Mouse (Mus musculus) myocyte (in vitro differentiated cells): Measurements from ENCODE around the gene Rhobtb3.

Experiments used
- CEBPB ChIP-seq: IDR thresholded peaks from 2 replicates; pipeline ENCODE4 v1.6.1; 2011; ENCODE audit warnings: mild to moderate bottlenecking, moderate library complexity; ENCODE audit not compliant: poor library complexity, insufficient read depth, severe bottlenecking
- E2F4 ChIP-seq: IDR thresholded peaks from one replicate; pipeline ENCODE4 v1.6.1; 2011; ENCODE audit warnings: mild to moderate bottlenecking, control low read depth, moderate library complexity; ENCODE audit not compliant: insufficient read depth
- MAX ChIP-seq: IDR thresholded peaks from one replicate; pipeline ENCODE4 v1.6.1; 2011; ENCODE audit warnings: low read depth, mild to moderate bottlenecking, control low read depth
- MYOD1 ChIP-seq, 3 experiments: IDR thresholded peaks; one replicate each; pipeline ENCODE4 v1.6.1; 2011; ENCODE audit warnings: control low read depth in 2 of 3, low read depth in 2 of 3, mild to moderate bottlenecking in 2 of 3, moderate library complexity in 1 of 3; ENCODE audit not compliant: insufficient read length in 2 of 3, control insufficient read depth in 1 of 3
- MYOG ChIP-seq, 3 experiments: IDR thresholded peaks; one replicate each; pipeline ENCODE4 v1.6.1; 2011; ENCODE audit warnings: control low read depth in 2 of 3, low read depth in 2 of 3, mild to moderate bottlenecking in 2 of 3; ENCODE audit not compliant: insufficient read length in 2 of 3, control insufficient read depth in 1 of 3, insufficient read depth in 1 of 3
- POLR2A ChIP-seq: IDR thresholded peaks from one replicate; pipeline ENCODE4 v1.6.1; 2011; ENCODE audit warnings: low read depth, mild to moderate bottlenecking, control low read depth, moderate library complexity; ENCODE audit not compliant: insufficient read length
- POLR2AphosphoS2 ChIP-seq: IDR thresholded peaks from one replicate; pipeline ENCODE4 v1.6.1; 2011; ENCODE audit warnings: low read depth, control low read depth; ENCODE audit not compliant: insufficient read length
- REST ChIP-seq: IDR thresholded peaks from one replicate; pipeline ENCODE4 v1.6.1; 2011; ENCODE audit warnings: mild to moderate bottlenecking, control low read depth, moderate library complexity; ENCODE audit not compliant: insufficient read depth, insufficient read length
- SRF ChIP-seq: IDR thresholded peaks from one replicate; pipeline ENCODE4 v1.6.1; 2011; ENCODE audit warnings: low read depth; ENCODE audit not compliant: control insufficient read depth, insufficient read length
- TCF12 ChIP-seq: IDR thresholded peaks from one replicate; pipeline ENCODE4 v1.6.1; 2011; ENCODE audit warnings: mild to moderate bottlenecking, control low read depth; ENCODE audit not compliant: poor library complexity, insufficient read depth, severe bottlenecking
- TCF3 ChIP-seq: IDR thresholded peaks from one replicate; pipeline ENCODE4 v1.6.1; 2011; ENCODE audit warnings: low read depth, control low read depth; ENCODE audit not compliant: insufficient read length
- USF1 ChIP-seq: IDR thresholded peaks from one replicate; pipeline ENCODE4 v1.6.1; 2011; ENCODE audit warnings: low read depth, mild to moderate bottlenecking, control low read depth, moderate library complexity

DNA sequence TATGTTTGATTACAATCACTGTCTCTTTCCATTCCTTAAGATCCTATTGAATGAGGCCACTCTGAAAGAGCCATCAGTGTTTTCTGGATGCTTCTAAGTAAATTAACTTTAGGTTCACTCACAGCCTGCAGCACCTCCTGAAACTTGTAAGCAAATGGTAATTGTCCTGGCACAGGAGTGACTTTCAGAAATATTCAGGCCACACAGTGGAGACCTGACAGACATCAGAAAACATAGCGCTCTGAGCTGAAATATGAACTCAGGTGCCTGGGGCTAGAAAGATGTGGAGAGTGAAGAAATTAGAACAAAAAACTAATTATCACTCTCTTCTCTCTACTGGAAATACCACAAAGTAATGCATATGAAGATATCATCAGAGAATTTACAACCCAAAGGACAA is 10.4 kb downstream of the Rhobtb3 start:
- no peak for TF ChIP-seq POLR2A
- no peak for TF ChIP-seq MYOD1 (IDR thresholded peaks at IDR 0.05; ENCODE audit: control insufficient read depth in 1 of 3, insufficient read length in 2 of 3, low read depth in 2 of 3)
- no peak for TF ChIP-seq E2F4
- no peak for TF ChIP-seq SRF
- no peak for TF ChIP-seq MAX
- TF ChIP-seq TCF12: no peak
- no peak for TF ChIP-seq POLR2AphosphoS2
- TF ChIP-seq CEBPB: no peak
- TF ChIP-seq USF1: no peak
- TF ChIP-seq REST: no peak
- no peak for TF ChIP-seq TCF3
- TF ChIP-seq MYOG (IDR thresholded peaks at IDR 0.05; ENCODE audit: control insufficient read depth in 1 of 3, insufficient read depth in 1 of 3, insufficient read length in 2 of 3, low read depth in 2 of 3): no peak
